Mouse (Mus musculus): ENCODE measurements around the gene LTO1.

DNA sequence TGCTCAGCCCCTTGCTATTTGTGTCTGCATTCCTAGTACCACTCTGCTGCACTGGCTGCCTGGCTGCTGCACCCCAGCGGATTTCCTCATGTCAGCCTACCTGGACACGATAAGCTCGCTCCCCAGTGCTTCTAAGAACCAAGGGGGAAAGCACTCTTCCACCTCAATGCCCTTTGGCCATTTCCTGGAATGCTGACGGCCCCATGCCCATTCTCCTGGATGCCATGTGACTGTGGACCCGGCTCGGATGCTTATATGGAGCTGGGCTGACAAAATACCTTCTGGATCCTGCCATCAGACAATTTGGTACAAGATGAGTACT, 13.9 kb downstream of the LTO1 start:
- TF ChIP-seq CTCF (IDR thresholded peaks at IDR 0.05) (no peak), EP300 (IDR thresholded peaks at IDR 0.05) (no peak)
